Mouse (Mus musculus) G1E (cell line): ENCODE measurements around the gene Eif4ebp2.

ENCODE experiments used
- CTCF ChIP-seq: IDR thresholded peaks from 2 replicates; pipeline ENCODE4 v1.5.1; 2012; ENCODE audit warnings: low read depth, low read length, inconsistent platforms, mixed read lengths
- GATA1 ChIP-seq: IDR thresholded peaks from 2 replicates; pipeline ENCODE4 v1.6.1; 2012; ENCODE audit warnings: borderline replicate concordance, low read length, inconsistent platforms, mixed read lengths
- GATA2 ChIP-seq: IDR thresholded peaks from 2 replicates; pipeline ENCODE4 v1.6.1; 2012; ENCODE audit warnings: low read depth, low read length, inconsistent platforms, borderline replicate concordance
- POLR2AphosphoS5 ChIP-seq: IDR thresholded peaks from 2 replicates; pipeline ENCODE4 v1.6.1; 2012; ENCODE audit warnings: low read depth, low read length, inconsistent platforms; ENCODE audit not compliant: insufficient replicate concordance
- TAL1 ChIP-seq: conservative IDR thresholded peaks from 2 replicates; pipeline ENCODE4 v1.6.1; 2012; ENCODE audit warnings: low read depth, low read length, inconsistent platforms, mixed read lengths

DNA sequence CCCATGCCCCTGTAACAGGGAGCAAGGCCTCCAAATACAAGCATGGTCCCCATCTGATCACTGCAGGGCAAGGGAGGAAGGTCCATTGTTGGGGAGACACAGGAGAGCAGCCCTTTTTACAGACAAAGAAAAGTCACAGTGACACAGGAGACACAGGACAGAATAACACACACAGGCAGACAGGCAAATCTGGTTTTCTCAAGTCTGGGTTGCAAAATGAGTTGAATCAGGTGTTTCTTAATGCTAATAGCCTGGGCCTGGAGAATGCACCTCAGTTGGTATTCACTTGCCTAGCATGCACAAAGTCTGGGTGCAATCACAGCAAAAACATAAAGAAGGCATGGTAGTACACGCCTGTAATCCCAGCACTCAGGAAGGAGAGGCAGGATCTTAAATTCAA lies 8.6 kb downstream of the Eif4ebp2 start:
- TF ChIP-seq CTCF: no peak
- TF ChIP-seq TAL1: no peak
- TF ChIP-seq GATA1: no peak
- no peak for TF ChIP-seq POLR2AphosphoS5
- no peak for TF ChIP-seq GATA2
